Mouse (Mus musculus) brain, embryonic 18.5 days (tissue): Measurements from ENCODE around the gene Fggy.

ENCODE experiments used
- DNase-seq: peaks from one replicate; pipeline ENCODE4 v3.0.0-alpha.2; 2012; ENCODE audit warnings: low read depth, low spot score

Fggy gene

DNA sequence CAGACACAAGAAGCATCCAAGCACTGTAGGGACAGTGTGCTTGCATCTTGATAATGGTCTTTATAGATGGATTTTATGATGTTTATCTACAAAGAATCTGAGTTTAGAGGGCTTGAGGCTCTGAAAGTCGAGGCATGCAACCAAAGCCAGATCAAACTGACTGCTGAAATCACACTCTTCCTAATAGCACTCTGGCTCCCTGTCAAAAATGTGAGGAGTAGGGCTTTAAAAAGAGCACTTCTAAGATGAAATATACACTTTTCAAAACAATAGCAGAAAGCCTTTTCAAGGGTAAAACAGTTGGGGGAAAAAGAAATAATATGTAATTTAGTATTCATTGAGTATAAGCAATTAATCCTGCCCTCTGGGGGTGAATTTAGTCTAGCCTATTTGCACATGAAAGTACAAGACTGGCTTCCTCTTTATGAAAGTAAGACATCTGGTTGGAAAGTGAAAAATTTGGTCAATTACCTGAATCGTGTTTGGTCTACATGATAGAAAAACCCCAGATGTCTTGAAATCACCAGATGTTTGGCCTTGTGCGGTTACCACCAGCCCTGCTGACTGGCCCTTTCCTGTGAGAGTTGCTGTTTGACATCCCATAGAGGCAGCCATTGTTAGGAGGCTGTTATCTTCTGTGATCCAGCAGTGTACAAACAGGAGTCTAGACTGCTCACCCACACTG is 172.0 kb downstream of the Fggy start:
- DNase-seq = no peak

DNA sequence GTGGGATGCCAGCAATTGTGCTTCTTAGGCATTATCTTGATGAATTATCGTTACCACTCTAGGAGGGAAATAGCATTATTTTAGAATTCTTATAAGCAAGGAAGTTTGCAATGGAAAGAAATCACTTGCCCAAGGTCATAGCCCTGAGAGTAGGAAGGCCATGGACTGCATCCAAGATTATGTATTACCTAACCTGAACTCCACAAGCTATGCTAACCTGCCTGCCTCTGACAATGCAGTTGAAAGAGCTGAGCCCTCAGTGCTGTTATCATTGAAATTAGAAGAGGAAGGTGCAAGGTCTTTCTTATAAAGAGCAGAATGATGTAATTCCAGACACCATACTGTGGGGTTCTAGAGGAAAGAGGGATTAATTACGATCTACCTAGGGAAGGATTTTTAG is 173.8 kb downstream of the Fggy start:
- DNase-seq = no peak

DNA sequence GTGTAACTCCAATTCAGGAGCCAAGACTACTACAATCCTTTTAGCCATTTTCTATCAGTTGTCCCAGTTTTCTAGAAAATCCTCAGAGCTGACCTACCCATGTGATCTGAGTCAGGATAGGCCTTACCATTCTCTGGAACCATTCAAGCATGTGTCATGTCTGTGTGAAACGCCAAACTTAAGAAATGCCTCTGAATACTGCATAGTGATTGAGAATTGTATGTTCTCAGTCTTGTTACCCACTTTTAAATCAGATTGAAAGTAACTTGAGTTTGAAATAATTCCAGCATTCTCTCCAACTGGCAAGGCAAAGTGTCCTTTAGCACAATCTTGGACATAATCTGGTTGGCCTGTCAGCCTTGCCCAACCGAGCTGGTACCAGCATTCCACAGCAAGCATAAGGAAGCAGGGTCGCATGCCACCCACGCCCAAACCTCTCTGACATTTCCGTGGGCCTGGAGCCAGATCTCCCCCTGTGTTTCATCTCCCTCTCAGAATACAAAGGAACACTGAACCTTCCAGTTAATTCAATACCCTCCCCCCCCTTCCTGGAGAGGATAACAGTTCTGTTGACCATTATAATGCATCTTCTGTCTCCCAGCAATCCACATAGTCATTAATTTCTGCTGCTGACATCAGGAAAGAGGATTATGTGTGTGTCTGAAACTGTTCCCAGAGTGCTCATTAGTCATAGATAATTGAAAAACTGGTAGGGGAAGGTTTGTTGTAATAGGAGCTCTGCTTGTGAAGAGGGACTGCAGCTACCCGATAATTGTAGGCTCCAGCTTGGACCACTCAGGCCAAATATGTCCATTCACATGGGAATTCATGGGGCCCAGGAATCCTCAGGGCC is 176.3 kb downstream of the Fggy start:
- peak; percentile 22 for DNase-seq

DNA sequence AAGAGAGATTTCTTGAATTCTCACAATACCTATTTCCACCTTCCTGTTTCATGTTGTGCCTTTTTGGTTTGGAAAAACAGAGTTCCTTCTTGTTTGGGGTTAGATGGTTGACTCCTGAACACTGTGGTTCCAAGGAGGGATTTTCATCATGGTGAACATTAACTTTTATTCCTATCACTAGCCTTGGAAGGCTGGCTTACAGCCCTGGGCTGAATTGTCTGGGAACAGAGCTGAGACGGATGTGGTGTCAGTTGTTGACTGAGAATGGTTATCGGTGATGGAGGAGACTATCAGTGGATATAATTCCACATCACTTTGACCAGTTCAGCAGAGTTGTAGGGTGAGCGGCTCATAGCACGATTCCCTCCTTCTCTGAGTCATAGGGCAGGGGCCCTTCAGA is 178.7 kb downstream of the Fggy start:
- DNase-seq = no peak

DNA sequence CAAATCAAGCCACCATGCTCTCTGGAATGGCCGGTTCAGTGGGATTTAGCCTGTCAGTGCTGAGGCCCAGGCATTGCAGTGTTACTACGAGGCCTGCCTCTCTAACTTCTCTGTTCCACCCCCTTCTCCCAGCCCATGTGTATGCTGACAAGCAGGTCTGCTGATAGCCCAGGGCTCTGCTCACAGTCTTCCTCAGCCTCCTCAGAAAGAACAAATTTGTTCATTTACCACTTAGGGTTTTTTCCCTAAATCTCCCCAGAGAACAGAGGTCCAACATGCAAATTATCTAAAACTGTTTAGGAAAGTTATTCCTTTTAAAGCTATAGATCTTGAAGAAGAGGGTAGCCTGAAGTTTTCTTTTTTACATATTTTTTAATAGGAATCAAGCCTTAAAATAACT is 179.4 kb downstream of the Fggy start:
- DNase-seq = no peak

DNA sequence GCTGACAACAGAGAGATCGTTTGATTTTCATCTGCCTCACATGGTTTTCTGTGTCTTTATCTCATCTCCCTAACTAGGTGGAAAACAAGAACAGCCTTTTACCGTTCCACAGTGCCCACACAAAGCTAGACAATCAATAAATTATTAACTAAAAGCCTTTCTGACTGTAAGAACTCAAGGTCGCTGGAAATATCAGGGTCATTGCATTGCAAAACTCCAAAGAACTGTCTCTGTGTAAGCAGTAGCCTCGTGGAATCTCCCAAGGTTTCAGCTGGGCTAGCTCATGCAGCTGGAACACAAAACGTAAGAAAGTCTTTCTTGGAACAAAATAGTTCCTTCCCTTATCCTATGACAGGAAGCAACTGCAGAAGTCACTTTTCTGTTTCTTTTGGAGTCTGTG is 180.9 kb downstream of the Fggy start:
- no peak for DNase-seq

DNA sequence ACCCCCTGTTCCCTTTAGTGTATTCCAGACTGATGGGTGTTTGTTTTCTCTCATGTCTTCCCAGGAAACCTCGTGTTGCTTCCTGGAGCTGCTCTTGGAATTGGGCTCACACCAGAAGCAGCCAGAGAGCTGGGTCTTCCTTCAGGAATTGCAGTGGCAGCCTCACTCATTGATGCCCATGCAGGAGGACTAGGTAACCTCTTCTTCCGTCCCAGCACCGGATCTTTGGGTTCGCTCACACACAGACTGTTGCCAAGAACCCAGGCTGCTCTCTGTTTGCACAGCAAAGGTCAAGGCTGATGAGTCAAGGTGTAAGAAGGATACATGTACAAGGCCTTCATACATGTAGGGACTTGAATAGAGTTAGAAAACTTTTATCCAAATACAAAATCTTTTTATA is 181.4 kb downstream of the Fggy start:
- no peak for DNase-seq

DNA sequence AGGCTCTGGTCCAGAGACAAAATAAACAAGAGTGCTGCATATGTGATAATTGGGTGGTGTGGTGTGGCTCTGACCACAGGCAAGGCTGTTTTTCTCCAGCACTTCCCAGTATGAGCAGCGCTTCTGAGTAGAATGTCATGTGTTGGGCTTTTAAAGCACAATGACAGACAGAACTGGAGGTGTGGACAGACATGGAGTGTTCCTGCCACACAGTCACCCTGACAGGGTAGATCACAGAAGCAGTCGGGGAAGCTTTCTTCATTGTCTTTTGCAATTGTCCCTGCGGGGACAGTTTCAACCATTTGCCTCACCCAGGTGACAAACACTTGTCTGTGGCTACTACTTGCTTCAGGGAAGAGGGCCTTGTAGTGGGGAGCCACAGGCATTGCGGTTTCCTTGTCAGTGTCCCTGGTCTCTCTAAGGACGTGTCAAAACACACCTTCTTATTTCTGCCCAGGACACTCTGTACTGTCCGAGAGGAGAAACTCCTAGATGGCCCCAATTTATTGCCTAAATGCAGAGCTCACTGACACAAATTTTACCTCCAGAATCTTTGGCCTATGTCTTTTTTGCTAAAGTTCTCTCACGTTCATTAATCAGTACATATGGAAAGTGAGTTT is 183.9 kb downstream of the Fggy start:
- DNase-seq = no peak

DNA sequence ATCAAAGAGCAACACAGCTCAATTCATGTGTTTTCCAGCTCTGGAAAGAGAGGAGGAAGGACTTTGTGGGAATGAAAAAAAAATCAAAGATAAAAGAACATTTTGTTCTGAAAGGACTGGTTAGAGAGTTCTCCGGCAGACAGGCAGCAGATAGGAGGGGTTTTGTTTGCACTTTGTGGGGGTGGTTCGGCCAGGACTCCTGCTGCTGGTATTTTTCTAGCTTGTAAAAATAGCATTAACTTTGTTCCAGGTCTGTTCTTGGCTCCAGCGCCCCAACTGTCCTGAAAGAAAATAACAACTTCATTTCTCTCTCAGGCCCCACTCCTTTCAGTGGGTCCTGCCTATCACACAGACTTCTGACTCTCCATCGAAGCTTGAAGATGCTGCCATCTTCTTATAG is 185.7 kb downstream of the Fggy start:
- DNase-seq = no peak

DNA sequence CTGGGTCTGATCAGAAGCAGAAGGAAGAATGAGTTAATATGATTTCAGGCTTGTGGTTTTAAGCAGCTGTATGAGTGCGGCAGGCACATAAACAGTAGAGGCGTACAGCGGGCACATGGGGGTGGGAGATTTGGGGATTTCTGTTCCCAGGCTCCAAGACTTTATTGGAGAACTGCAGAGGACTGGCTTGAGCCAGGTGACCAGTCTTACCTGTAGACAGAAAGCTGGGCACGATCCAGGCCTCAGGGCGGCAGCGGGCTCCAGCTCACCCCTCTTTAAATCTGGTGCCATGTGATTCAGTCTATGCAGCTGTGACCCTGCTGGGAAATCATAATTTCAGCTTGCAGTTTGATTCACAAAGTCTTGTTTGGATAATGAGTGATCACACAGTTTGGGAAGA is 189.6 kb downstream of the Fggy start:
- no peak for DNase-seq

DNA sequence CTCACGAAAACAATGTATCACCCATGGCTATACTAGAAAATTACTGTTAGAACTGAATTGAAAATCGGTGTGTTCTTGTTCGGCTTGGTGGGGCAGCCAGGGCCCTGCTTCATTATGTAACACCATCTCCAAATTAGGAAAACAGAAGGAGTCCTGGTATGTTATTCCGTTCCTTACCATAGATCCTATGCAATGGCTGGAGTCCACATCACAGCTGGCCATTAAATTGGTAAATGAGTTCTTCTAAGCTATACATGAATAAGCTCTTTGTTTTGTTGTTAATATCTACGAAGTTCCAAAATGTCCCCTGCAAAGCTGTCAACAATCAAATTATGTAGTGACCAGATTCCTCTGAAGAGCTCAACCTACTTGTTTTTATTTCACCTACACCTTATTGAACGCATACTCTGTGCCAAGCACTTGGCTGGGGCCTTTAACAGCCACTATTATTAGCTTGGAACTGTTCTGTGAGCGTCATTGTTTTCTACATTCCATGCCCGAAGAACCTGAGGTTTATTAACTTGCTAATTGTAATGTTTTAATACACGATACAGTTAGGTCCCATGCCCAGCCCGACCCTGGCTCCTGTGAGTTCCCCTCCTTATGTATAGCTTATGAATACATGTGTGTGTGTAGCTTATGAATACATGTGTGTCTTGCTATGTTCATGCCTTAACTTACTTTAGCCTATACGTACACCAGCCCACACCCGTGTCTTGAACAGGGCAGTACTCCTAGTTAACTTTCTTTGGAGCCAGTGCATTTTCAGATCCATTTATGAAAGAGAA is 190.3 kb downstream of the Fggy start:
- DNase-seq = no peak

DNA sequence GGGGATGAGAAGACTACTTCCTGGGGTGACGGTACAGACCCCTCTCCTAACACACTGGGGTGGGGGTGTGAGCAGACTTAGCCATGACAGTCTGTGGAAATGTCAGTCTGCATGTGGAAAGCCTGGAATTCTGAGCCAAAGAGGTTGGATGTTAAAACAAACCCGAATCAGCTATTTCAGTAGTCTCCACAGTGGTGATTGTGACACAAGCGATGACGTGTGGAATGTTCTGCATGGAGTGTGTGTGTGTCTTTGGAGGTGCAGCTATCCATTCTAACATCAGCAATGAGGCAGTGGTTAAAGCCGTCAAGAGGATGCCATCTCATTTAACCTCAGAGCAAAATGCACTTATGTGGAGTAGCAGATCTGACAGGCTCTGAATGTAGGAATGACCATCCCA is 192.9 kb downstream of the Fggy start:
- no peak for DNase-seq

DNA sequence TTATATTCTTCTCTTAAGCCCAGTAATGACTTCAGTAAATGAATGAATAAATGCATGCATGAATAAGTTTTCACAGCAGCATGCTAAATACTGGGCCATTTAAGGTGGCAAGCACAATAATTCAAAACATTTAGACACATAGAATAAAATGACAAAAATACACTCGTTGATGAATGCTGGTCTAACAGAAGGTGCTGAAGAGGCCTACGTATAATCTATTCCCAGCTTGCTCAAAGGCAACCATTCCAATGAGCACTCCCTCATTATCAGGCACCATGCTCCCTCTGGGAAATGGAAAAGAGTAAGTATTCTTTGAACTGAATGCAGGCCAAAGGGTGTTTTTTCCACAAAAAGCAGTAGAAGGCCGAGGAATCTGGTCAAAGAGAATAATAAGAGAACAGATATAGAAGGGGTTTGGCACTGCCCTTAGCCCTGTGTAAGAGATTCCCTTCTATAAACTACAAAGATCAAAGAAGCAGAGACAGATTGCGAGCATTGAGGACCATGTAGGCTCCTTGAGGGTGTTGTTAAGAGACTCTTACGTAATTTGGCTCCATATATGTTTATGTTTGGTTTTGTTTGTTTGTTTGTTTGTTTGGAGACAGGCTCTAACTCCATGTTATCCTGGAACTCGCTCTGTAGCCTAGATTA is 195.4 kb downstream of the Fggy start:
- DNase-seq = no peak

DNA sequence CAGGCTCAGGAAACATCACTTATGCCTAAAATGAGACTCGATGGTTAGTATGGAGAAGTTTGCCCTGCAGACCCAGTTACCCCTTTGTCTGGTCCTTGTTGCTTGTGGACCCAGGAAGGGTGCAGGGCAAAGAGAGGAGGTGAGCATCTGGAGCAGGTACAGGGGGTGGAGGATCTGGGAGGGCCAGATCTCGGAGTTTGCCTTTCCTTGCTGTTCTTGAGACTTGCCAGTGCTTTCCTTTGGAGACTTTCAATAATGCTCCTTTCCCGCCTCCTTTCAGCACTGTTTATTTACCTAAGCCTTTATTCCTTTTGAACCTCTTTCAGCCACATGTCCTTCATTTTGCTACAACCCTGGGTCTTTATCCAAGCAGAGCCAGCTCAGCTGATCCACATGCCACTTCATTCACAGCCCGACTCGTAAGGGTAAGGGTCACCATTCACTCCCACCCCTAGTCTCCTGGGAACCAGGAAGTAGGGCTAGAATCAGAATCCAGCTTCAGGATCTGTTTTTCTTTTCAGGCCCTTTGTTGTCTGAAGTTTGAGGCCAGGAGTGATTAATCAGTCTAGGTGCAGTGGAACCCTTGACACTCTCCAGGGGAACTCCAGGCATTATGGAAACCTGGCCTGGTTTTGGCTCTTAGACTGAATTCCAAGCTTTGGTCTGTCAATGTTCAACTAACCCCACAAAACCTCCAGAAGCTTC is 201.9 kb downstream of the Fggy start:
- DNase-seq = no peak

DNA sequence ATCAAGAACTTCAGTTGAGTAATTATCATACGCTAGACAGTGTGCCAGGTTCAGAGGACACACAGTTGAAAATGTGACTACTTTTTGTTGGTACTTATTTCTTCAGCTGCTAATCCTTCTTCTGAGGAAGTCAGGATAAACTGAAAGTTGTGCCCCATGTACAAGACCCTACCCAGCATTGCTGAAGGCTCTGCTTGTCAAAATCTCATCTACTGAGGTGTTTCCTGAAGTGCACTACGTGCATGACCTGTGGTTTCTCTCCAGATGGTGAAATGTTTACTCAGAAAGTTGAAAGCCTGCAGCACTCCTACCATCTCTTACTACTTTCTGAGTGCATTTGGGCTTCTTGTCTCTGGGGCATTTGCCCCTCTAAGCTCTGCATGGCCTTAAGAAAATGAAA is 208.1 kb downstream of the Fggy start:
- DNase-seq = no peak

DNA sequence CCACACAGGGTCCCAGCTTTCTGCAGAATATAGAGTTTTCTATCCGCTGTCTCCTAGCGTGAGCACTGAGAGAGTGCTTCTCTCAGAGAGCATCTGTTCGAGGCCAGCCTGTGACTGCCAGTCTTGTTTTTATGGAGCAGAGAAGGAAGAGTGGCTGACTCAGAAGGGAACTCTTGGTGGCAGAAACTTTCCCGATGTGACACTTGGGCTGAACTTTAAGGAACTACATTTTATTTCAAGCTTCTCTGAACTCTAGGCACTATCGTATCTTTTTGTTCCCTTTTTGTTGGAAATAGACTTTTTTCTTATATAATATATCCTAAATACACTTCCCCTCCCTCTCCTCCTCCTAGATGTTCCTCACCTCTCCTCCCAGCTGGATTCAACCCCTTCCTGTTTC is 213.2 kb downstream of the Fggy start:
- DNase-seq = no peak

DNA sequence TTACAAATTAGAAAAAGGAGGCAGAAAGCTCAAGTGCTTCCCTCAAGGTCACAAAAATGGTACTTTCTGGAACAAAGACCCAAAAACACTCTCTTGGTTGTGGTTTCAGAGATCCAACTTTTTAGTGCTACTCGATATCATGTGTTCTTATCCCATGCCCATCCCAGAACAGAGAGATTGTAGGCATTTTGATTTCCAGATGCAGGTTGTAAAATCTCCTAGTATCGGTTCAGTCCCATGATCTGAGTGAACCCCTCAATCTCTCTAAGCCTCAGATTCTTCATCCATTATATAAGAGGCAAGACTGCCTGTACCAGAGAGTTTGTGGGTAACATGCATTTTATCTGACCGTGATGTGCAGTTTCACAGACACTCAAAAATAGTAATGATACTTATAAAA is 214.2 kb downstream of the Fggy start:
- no peak for DNase-seq

DNA sequence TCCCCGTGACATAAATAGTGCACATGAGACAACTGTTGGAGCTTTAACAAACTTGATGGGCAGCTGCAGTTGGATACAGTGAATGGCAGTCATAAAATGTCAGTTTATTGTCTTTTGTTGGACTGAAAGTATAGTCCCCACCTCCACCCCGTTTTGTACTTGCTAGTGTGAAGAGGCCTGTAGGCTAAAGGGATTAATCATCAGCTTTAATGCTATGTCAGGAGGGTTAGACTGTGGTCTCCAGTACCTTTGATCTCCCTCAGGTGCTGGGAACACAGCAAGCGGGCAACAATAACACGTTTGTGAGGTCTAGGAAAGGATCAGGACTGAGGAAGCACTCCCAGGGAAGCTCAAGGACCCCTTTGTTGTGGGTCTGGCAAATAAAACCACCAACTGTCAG is 214.6 kb downstream of the Fggy start:
- DNase-seq = no peak

DNA sequence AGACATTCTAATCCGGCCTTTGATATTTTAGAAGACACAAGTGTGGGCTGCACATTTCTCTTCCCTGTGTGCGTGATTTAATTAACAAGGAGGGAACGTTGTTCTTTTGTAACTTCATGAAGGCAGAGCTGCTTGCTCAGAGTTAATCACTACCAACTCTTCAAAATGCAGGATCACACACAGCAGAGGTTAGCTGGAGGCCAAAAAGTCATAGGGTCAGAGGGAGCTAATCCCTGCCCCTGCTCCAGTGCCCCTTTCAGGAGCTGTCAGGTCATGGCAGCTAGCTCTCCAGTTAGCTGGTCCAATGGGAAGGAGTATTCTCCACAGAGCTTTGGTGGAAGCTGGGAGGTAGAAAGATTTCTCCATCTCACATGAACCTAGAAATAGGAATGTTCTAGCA is 215.4 kb downstream of the Fggy start:
- no peak for DNase-seq

DNA sequence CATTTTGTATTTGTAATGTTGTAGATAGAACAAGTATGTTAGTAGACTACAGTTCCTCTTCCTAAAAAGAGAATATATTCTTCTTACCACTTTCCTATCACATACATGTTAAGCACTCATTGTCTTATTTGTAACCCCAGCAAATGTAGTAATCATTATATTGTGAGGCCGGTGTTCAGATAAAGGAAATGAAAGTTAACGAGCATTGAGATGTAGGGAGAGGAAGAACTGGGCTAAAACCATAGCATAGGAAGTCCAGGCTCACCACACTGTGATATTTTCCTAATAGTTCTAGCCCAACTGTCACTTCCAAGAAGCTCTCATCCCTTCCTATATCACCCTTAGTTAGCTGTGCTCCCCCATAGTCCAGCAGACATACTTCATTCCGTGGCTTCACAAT is 218.3 kb downstream of the Fggy start:
- DNase-seq = no peak

DNA sequence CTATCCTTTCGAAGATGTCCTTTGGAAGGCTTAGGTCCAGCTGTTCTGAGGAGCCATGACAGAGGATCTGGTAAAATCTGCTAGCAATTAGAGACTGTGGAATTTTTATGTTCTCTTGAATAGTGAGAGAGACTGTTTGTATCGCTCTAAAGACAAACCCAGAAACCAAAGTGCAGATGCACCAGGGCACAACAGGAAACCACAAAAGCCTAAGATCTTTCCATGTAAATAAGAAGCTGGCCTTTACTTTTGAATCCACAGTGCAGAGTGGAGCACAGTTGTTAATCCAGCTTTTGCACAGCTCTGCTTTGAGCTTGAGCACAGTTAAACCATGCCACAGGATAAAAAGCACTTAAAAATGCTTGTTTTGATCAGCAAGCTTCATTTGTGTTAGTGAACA is 220.5 kb downstream of the Fggy start:
- DNase-seq = no peak
